Mouse (Mus musculus) testis, adult 2 months (tissue): ENCODE results near the gene Art5.

Source experiments
- CTCF ChIP-seq: fragments of 200-500 bp; IDR thresholded peaks from 2 replicates; pipeline ENCODE4 v1.5.1; 2012; ENCODE audit warnings: low read depth, mild to moderate bottlenecking, inconsistent platforms, low read length, moderate library complexity; ENCODE audit not compliant: control insufficient read depth, insufficient read depth, insufficient replicate concordance
- POLR2A ChIP-seq: fragments of 200-500 bp; IDR thresholded peaks from 2 replicates; pipeline ENCODE4 v1.6.1; 2012; ENCODE audit warnings: low read depth, mild to moderate bottlenecking, inconsistent platforms, low read length, moderate library complexity; ENCODE audit not compliant: control insufficient read depth

DNA sequence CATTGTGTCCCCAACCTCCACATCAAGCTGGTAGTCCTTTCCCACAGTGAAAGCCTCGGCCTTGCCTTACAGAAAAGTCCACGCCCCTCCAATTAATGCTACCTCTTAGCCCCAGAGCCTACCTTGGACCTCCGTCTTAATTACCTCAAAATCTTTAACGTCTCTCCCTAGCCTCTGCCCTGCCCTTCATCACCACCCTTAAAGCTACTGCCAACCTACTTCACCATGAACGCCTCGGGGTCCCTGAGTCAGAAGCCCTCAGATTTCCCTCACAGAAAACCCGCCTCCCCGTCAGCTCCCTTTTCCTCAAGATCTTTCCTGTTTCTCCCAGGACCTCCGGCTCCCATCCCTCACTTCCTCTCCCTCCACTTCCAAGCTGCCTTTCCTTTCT, 44.6 kb downstream of the Art5 start:
- TF ChIP-seq CTCF: no peak
- TF ChIP-seq POLR2A: no peak
